Mouse (Mus musculus) megakaryocyte, embryonic 14.5 days (primary cell): ENCODE measurements around the gene Clec4f.

Source experiments
- FLI1 ChIP-seq: IDR thresholded peaks from 2 replicates; pipeline ENCODE4 v1.6.1; 2012; ENCODE audit warnings: low read length, inconsistent platforms, mixed read lengths
- GATA1 ChIP-seq: IDR thresholded peaks from 3 replicates; pipeline ENCODE4 v1.6.1; 2012; ENCODE audit warnings: mixed read lengths, low read length, inconsistent platforms, borderline replicate concordance

GRCm38 (mm10) chr6:83599060-83599550, 56.9 kb downstream of the Clec4f start:
- no peak for TF ChIP-seq GATA1
- TF ChIP-seq FLI1: no peak
